Mouse (Mus musculus) heart, postnatal 0 days (tissue): ENCODE data around the gene Trak1. TPM values are rescaled to one million over a fixed set of nuclear protein-coding genes. Genes with fewer than 3 reads are reported as not detected.
A peak's percentile ranks its signal among the peaks of the same experiment; 100 is the strongest.
"Not testable (repeated sequence)": the region's sequence is repeated elsewhere in the genome, so short reads cannot be mapped to it uniquely, and the experiment has no call there.

Experiments
- ATAC-seq: fragments of 200-750 bp; cut with Nextera tagmentation; 2 replicates; pipeline ENCODE4 v1.8.0; 2017; ENCODE audit warnings: low read depth, moderate number of reproducible peaks, moderate library complexity; ENCODE audit not compliant: insufficient read depth
- DNase-seq: peaks from one replicate; pipeline ENCODE4 v3.0.0-alpha.2; 2016; ENCODE audit warnings: low spot score
- H3K27ac ChIP-seq: fragments of 300-500 bp; sonication (generic); 2 replicates; pipeline ENCODE4 v1.5.1; 2014; ENCODE audit warnings: low read depth, mild to moderate bottlenecking
- H3K27me3 ChIP-seq: fragments of 300-500 bp; sonication (generic); 2 replicates; pipeline ENCODE4 v1.6.1; 2014; ENCODE audit warnings: low read length, mixed read lengths; ENCODE audit not compliant: control insufficient read depth, insufficient read depth
- H3K36me3 ChIP-seq: fragments of 300-500 bp; sonication (generic); replicated peaks from 2 replicates; pipeline ENCODE4 v1.6.1; 2014; ENCODE audit warnings: low read length, mixed read lengths; ENCODE audit not compliant: control insufficient read depth, insufficient read depth
- H3K4me1 ChIP-seq: fragments of 300-500 bp; sonication (generic); 2 replicates; pipeline ENCODE4 v1.6.1; 2014; ENCODE audit warnings: antibody characterized with exemption; ENCODE audit not compliant: control insufficient read depth, insufficient read depth
- H3K4me2 ChIP-seq: fragments of 300-500 bp; sonication (generic); 2 replicates; pipeline ENCODE4 v1.6.1; 2014; ENCODE audit warnings: low read depth, mild to moderate bottlenecking, low read length, moderate library complexity
- H3K4me3 ChIP-seq: fragments of 300-500 bp; sonication (generic); 2 replicates; pipeline ENCODE4 v1.5.1; 2014; ENCODE audit warnings: low read depth, low read length
- H3K9ac ChIP-seq: fragments of 300-500 bp; sonication (generic); replicated peaks from 2 replicates; pipeline ENCODE4 v1.6.1; 2014; ENCODE audit warnings: low read depth, low read length, mixed read lengths
- H3K9me3 ChIP-seq: fragments of 300-500 bp; sonication (generic); replicated peaks from 2 replicates; pipeline ENCODE4 v1.6.1; 2016; ENCODE audit warnings: low read length; ENCODE audit not compliant: control insufficient read depth
- CTCF ChIP-seq: IDR thresholded peaks from 2 replicates; pipeline ENCODE4 v1.5.1; 2016; ENCODE audit warnings: antibody characterized with exemption, control low read depth, low read depth
- EP300 ChIP-seq: IDR thresholded peaks from 2 replicates; pipeline ENCODE4 v1.6.1; 2016; ENCODE audit warnings: antibody characterized with exemption, low read depth
- WGBS: fragments of 180-500 bp; shearing (Covaris S2); extraction: QIAGEN DNeasy Blood & Tissue Kit; methylation state at CpG from one replicate; pipeline ENCODE4 v1.1.7; 2014; 5-methylcytosine and 5-hydroxymethylcytosine counted together
- polyA plus RNA-seq: library from polyadenylated mRNA; unstranded; fragments of >200 nt; fragmentation: Nextera tagmentation; extraction: Ambion mirVana; gene quantifications from 2 replicates; pipeline ENCODE4 v1.2.1, GENCODE M21; 2015
- total RNA-seq: library from RNA; depleted of rRNA; stranded (reverse); fragments of >200 nt; gene quantifications from 2 replicates; pipeline ENCODE4 v1.2.3, GENCODE M21; 2014; ENCODE audit warnings: low replicate concordance

Trak1 gene
- total and polyA plus RNA-seq, 2 experiments from 2014 or later = 59.3 to 113 TPM

GRCm38 (mm10) chr9:121436501-121436900 lies 139.2 kb downstream of the Trak1 start:
- Histone ChIP-seq H3K9me3 (no peaks in the 10 kb centered on the region), H3K4me3 (no peak overlapping the region), H3K4me2 (no peak overlapping the region), H3K36me3 (peaks cover 22% of the 10 kb centered on the region), H3K9ac (no peak overlapping the region), H3K4me1 (peaks cover 33% of the 10 kb centered on the region), H3K27me3 (no peaks in the 10 kb centered on the region), H3K27ac (peak overlapping the region; percentile 58)
- TF ChIP-seq EP300 (no peak), CTCF (no peak)
- ATAC-seq (no peak; the same call in 1 of the 2 replicates), DNase-seq (no peak)
- 9% methylated on average over 1 of the region's 1 CpGs for WGBS

DNA sequence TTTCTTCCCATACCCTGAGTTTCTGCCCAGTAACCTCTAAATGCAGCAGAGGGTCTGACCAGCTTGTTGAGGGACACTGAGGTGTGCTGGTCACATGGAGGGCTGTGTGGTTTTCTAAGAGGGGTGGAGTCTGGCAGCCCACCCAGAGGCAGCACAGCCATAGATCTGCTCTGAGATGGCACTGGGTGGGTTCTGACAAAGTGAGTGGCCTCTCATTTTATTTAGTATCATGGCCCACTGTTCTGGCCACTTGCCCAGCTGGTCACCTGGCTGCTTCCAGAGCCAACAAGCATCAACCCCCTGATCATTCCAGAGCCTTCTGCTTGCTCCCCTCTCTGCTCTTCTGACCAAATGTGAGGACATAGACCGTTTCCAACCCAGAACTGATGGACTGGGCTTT lies 144.8 kb downstream of the Trak1 start:
- Histone ChIP-seq H3K36me3 (peaks cover 57% of the 10 kb centered on the region), H3K9ac (no peak overlapping the region), H3K9me3 (no peaks in the 10 kb centered on the region), H3K4me2 (no peak overlapping the region), H3K27me3 (no peaks in the 10 kb centered on the region), H3K27ac (no peak overlapping the region), H3K4me1 (no peaks in the 10 kb centered on the region), H3K4me3 (no peak overlapping the region)
- ATAC-seq (no peak), DNase-seq (no peak)
- WGBS = 48% methylated on average over 1 of the region's 1 CpGs
- TF ChIP-seq CTCF = no peak
- no peak for TF ChIP-seq EP300

DNA sequence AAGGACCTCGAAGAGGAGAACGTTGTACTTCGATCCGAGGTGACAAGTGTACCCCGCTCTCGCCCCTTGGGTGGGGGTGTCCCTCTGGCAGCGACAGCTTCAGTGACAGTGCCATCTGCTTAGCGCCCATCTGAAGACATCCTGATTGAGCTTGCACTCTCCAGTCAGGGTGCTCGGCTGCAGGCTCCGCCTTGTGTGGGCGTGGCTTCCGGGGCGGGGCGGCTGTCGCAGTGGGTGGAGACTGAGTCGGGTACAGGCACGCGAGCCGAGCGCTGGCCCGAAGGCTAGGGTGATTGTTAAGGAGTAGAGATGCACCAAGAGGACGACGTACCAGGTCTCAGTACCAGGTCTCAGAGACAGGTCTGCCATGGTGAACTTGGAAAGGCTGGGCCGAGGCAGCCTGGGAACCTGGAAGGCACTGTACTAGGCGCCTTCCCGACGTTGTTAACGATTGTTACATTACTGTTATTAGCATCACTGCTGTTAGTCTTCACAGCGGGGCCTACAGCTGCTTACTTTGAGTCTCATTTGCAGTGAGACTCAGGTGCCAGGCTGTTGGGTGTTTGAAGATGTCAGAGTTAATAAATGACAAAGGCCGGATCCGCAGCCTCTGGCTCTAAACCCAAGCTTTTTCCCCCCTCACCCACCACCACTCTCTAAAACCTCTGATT lies 146.5 kb downstream of the Trak1 start:
- no peak overlapping the region for H3K4me2 ChIP-seq
- 73% methylated on average over 31 of the region's 31 CpGs for WGBS
- no peak overlapping the region for H3K4me3 ChIP-seq
- ATAC-seq = no peak
- H3K27me3 ChIP-seq = no peaks in the 10 kb centered on the region
- DNase-seq = no peak
- peaks cover 74% of the 10 kb centered on the region for H3K36me3 ChIP-seq
- H3K4me1 ChIP-seq = no peaks in the 10 kb centered on the region
- H3K9ac ChIP-seq = no peak overlapping the region
- no peak for TF ChIP-seq CTCF
- no peak for TF ChIP-seq EP300
- no peaks in the 10 kb centered on the region for H3K9me3 ChIP-seq
- no peak overlapping the region for H3K27ac ChIP-seq

DNA sequence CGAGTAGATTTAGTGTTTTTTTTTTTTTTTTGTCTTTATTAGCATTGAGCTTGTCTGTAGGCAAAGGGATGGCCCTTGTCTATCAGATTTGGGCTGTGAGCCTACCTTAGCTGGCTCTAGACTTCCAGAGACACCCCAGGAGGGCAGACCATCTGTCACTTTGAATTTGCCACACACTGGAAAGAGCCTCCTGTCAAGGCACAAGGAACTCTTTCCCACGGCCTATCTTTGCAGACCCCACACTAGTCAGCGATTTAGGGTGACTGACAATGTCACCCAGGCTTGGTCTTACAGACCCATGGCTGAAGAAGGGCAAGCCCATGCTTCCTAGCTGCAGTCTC lies 147.0 kb downstream of the Trak1 start:
- Histone ChIP-seq H3K9me3 (no peaks in the 10 kb centered on the region), H3K27me3 (no peaks in the 10 kb centered on the region), H3K4me2 (no peak overlapping the region), H3K27ac (no peak overlapping the region), H3K4me3 (no peak overlapping the region), H3K36me3 (peaks cover 79% of the 10 kb centered on the region), H3K4me1 (no peaks in the 10 kb centered on the region), H3K9ac (no peak overlapping the region)
- WGBS = 82% methylated on average over 3 of the region's 3 CpGs
- no peak for ATAC-seq
- TF ChIP-seq EP300 (no peak), CTCF (no peak)
- DNase-seq = no peak

- Histone ChIP-seq H3K36me3 (peaks cover 87% of the 10 kb centered on the region), H3K4me2 (no peak overlapping the region), H3K4me3 (no peak overlapping the region), H3K9me3 (no peaks in the 10 kb centered on the region), H3K4me1 (no peaks in the 10 kb centered on the region), H3K27ac (no peak overlapping the region), H3K9ac (no peak overlapping the region), H3K27me3 (no peaks in the 10 kb centered on the region)
- 75% methylated on average over 2 of the region's 2 CpGs for WGBS
- 0 out of 2 replicates have a peak, but pooled peaks have one; percentile 21 for ATAC-seq
- DNase-seq = no peak
- TF ChIP-seq EP300 (no peak), CTCF (peak; percentile 46)
Observed at GRCm38 (mm10) chr9:121445364-121445763, 148.1 kb downstream of the Trak1 start.

DNA sequence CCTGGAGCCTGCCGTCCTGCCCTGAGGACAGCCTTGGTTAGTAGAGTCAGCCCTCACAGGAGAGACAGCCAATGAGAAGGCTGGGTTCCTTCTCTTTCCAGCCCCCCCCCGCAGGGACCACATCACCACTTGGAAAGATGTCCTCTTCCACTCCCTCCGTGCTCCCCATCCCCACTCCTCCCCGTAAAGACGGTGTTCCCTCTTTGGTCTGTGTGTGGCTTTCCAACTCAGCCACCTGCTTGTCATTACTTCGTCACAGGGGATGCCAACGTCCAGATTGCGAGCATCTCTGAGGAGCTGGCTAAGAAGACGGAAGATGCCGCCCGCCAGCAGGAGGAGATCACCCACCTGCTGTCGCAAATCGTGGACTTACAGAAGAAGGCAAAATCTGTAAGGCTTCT lies 149.1 kb downstream of the Trak1 start:
- H3K4me3 ChIP-seq = no peak overlapping the region
- no peak for TF ChIP-seq EP300
- H3K36me3 ChIP-seq = peaks cover 89% of the 10 kb centered on the region
- DNase-seq = no peak
- H3K9me3 ChIP-seq = no peaks in the 10 kb centered on the region
- 90% methylated on average over 13 of the region's 13 CpGs for WGBS
- H3K27me3 ChIP-seq = no peaks in the 10 kb centered on the region
- no peak overlapping the region for H3K4me2 ChIP-seq
- no peak overlapping the region for H3K9ac ChIP-seq
- H3K4me1 ChIP-seq = no peaks in the 10 kb centered on the region
- no peak overlapping the region for H3K27ac ChIP-seq
- ATAC-seq = no peak

DNA sequence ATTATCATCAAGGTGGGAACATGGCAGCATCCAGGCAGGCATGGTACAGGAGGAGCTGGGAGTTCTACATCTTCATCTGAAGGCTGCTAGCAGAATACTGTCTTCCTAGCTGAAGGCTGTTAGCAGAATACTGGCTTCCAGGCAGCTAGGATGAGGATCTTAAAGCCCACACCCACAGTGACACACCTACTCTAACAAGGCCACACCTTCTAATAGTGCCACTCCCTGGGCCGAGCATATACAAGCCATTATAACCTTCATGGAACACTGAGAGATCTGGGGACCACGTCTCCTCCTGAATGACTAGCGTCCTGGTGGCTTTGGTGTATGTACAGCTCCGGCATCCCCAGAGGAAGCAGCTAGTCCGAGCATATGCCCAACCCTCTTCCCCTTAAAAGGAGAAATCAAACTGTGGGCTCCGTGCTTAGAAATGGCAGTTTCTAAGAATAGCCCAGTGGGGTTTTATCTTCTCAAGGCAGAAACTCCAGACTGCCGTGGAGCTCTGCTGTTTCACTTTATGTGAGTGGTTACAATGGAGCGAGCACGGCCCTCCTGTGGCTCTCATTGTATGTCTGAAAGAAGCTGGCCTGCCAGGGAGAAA lies 155.1 kb downstream of the Trak1 start:
- not testable (repeated sequence) for H3K9ac ChIP-seq, H3K4me1 ChIP-seq, DNase-seq, H3K9me3 ChIP-seq, H3K27me3 ChIP-seq, H3K4me3 ChIP-seq, H3K4me2 ChIP-seq, H3K27ac ChIP-seq, ATAC-seq
- H3K36me3 ChIP-seq = peaks cover 96% of the 10 kb centered on the region
- 31% methylated on average over 9 of the region's 9 CpGs for WGBS
